Mouse (Mus musculus) cortical plate, adult 2 months (tissue): ENCODE data around the gene Dennd1c.

Source experiments
- CTCF ChIP-seq: fragments of 200-500 bp; IDR thresholded peaks from 2 replicates; pipeline ENCODE4 v1.5.1; 2011; ENCODE audit warnings: mild to moderate bottlenecking, control low read depth, low read length; ENCODE audit not compliant: insufficient read depth; ENCODE audit errors: extremely low read depth
- POLR2A ChIP-seq: fragments of 200-500 bp; IDR thresholded peaks from 2 replicates; pipeline ENCODE4 v1.6.1; 2011; ENCODE audit warnings: mild to moderate bottlenecking, low read length, control low read depth; ENCODE audit not compliant: insufficient read depth; ENCODE audit errors: extremely low read depth

GRCm38 (mm10) chr17:57019693-57020092 lies 58.6 kb downstream of the Dennd1c start:
- TF ChIP-seq POLR2A (no peak), CTCF (no peak)
